Mouse (Mus musculus) CD4-positive naive resting alpha-beta T cell, adult 57 days (primary cell): ENCODE results near the gene Zfp652. TPM values are rescaled to one million over a fixed set of nuclear protein-coding genes. Genes with fewer than 3 reads are reported as not detected.

Experiments
- total RNA-seq: library from RNA; stranded (reverse); gene quantifications from one replicate; pipeline ENCODE4 v1.2.4, GENCODE M21; 2023

The Zfp652 gene
- 68.0 TPM for total RNA-seq

DNA sequence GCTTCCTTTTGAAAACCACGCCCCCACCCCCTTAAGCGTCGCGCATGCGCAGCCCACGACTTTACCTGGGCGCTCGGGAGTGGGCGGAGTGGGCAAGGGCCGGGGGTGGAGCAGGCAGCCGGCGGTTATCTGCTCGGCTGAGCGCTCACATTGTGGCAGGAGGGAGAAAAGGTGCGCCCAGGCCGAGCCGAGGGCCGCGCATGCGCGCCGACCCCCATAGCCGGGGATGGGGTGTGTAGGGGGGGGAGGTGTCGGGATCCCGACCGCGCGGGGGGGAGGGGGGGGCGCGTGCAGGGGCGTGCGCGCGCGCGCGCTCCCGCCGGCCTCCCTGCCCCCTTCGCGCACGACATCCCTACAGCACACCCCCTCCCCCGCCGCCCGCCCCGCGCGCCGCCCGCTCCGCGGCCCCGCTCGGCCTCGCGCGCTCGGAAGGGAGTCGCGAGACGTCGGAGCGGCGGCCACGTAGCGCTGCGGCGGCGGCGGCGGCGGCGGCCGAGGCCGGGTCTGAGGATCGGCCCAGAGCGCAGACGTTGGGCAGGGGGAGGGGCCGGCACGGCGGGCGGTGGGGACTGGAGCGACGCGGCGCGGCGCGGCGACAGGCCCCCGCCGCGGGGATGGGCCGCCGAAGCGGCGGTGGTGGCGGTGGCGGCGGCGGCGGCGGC is at the start of gene Zfp652:
Gene Zfp652 (plus strand): TSS at position 111 of the 662 bp plus-strand sequence.

DNA sequence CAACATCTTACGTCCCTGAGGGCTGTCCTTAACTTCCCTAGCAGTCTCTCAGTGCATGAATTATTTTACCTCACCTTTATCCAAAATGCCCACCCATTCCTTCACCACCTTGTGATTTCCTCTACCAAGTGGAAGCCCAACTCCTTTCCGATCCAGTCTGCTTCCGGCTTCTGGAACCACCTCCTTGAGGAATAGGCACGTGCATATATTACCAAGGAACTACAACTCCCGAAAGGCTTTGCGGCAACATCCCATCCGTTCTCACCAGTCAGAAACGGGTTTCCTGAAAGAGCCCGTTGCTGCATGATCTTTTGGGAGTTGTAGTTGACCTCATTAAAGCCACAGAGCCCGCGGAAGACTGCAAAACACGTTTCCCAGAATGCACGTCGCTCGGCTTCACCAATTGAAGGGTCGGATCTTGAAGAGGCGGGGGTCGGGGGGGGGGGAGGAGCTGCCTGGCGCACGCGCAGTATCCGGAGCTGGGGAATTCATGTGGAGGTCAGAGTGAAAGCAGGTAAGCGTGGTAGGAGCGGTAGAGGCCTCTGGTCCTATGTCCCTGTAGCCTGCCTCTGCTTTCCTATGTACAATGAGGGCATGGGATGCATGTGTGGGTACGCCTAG is 45.8 kb upstream of the Zfp652 start, which contains the start of gene Phb:
Gene Phb (plus strand): TSS at position 429 of the 621 bp plus-strand sequence.

DNA sequence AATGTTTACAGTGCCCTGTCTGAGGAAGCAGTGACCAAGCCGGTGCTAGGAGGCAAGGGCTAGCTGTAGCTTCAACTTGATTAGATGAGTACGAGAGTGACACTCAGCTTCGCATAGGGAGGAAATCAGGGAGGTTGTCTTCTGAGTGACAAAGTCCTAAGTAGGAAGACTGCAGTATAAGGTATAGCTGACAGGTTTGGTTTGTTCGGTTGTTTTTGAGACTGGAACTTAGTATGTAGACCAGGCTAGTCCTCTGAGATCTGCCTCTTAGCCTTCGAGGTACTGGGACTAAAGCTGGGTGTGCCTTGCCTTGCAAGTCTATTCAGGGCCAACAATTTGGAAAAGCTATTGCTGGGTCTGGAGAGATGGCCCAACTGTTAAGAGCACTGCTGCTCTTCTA is 10.8 kb downstream of the Zfp652 start, which contains the start of gene B130006D01Rik:
Gene B130006D01Rik (plus strand): TSS at position 301 of the 400 bp plus-strand sequence.

DNA sequence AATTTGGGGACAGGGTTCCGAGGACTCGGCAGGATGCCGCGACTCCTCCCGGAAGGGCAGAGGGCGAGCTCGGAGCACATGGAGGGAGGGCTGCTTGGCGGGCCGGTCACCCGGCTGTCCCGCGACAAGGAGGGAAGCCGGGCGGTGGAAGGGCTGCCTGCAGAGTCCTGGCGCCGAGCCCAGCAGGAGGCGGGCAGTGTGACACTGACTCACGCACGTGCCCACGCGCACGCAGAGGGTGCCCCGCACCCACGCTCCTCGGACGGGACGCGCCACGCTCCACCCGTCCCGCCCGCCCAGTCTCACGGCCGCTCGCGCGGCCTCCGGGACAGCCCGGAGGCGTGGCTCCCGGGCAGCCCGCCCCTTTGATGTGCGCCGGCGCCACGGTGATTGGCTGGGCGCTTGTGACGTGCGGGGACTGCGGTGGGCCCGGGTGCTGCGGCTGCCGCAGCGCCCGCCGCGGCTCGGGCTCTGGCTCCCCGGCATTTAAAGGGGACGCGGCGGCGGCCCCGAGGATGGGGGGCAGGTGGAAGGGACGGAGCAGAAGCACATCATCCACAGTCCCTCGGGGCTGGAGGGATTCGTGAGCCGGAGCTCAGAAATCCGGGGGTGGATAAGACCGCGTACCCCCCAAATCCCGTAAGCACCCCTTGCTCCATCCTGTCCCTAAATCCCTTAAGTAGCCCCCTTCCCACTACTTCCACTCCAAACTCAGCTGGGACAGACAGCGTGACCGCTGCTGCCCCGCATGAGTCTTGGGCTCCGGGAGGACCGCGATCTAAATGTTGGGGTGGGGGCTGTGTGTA is 111.8 kb downstream of the Zfp652 start, which contains the start of gene Phospho1:
Gene Phospho1 (plus strand): TSS at position 429 of the 806 bp plus-strand sequence.

DNA sequence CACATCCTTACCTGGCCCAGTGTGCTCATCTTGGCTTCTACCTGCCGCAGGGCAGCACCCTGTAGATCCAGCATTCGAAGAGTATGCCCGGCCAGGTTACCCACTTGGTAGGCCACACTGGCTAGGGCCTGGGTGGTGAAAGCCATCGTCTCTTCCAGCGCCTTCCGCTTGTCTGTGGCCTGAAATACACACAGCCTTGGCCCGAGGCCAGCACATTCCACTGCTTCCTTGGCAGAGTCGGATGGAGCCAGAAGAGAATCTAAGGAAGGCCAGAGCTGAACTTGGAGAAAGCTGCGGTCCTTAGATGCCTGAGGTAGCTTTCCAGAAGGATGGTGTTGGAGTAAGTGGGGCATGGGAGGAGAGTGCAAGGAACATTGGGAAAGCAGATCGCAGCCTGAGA is 124.6 kb downstream of the Zfp652 start, which contains the start of gene Gngt2:
Gene Gngt2 (plus strand): TSS at position 158 of the 400 bp plus-strand sequence.

DNA sequence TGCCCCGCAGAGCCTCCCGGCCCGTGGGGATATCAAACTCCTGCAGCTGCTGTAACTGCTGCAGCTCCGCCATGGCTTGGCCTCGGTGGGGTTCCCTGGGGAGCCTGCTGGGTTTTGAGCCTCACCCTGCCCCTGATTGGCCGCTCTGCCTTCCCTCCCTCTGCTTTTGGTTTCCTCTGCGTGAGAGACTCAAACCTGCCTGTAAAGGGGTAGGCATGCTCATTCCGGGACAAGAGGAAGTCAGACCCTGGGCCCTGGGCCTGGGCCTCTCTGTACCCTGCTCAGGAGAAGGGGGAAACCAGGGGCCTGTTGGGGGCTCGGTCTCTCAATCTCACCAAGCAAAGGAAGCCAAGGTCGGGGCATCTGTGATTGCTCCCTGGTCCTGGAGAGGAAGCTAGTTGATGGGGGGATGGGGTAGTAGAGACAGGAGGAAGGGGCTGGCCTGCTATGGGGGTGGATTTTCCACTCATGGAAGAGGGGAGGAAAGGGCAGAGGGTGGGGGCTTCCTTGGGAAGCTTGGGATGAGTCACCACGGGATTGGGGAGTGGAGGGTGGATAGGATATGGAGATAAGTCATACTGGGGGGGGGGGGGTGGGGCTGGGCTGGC is 129.7 kb downstream of the Zfp652 start, which contains the start of gene Abi3:
Gene Abi3 (minus strand): TSS at position 403 of the 608 bp plus-strand sequence.

Other genes starting within 250 kb of the Zfp652 start
- gene Nxph3, start 198.1 kb upstream of the Zfp652 start, total RNA-seq, result not detected
- not detected for gene Ngfr, start 124.9 kb upstream of the Zfp652 start, total RNA-seq
- gene Phb, start 45.7 kb upstream of the Zfp652 start, total RNA-seq, result 51.4 TPM
- 3.9 TPM for gene B130006D01Rik, start 10.9 kb downstream of the Zfp652 start, total RNA-seq
- 1.2 TPM for gene Phospho1, start 111.8 kb downstream of the Zfp652 start, total RNA-seq
- gene Gngt2, start 124.5 kb downstream of the Zfp652 start, total RNA-seq, result 22.9 TPM
- 41.3 TPM for gene Abi3, start 129.8 kb downstream of the Zfp652 start, total RNA-seq
- not detected for gene B4galnt2, start 202.2 kb downstream of the Zfp652 start, total RNA-seq